In genomic region chr16:7927756-7928155, GRCm38 (mm10) we compare ENCODE assay signal across 11 mouse cellular contexts.
DNase-seq lines count a peak whose midpoint lies in the region; ATAC-seq and TF ChIP-seq lines count a peak whose summit lies in the region.
"Had no signal": no experiment of that assay in that cellular context is flagged by ENCODE, and none has a peak within 500 bp of the region (broad histone marks: within the 10 kb centered on the region; RNA-seq: fewer than 3 reads in every experiment).

No protein-coding gene starts in this region.

- no peak overlapping the region for H3K4me3 ChIP-seq in limb, embryonic 11.5 days (ENCODE audit: low read depth, low read length)
- no peak overlapping the region for H3K4me3 ChIP-seq in limb, embryonic 10.5 days
- H3K4me3 ChIP-seq in limb, embryonic 15.5 days: no peak overlapping the region
- H3K4me3 ChIP-seq in hindbrain, embryonic 16.5 days (ENCODE audit: low read length): no peak overlapping the region
- H3K4me3 ChIP-seq in forebrain, postnatal 0 days (ENCODE audit: low read depth, low read length): no peak overlapping the region
- H3K4me3 ChIP-seq: hindbrain, embryonic 12.5 days; megakaryocyte, embryonic 14.5 days had no signal

- H3K36me3 ChIP-seq in limb, embryonic 11.5 days (ENCODE audit: control insufficient read depth, insufficient read depth, low read length): no peaks in the 10 kb centered on the region
- no peaks in the 10 kb centered on the region for H3K36me3 ChIP-seq in limb, embryonic 10.5 days
- no peaks in the 10 kb centered on the region for H3K36me3 ChIP-seq in limb, embryonic 15.5 days
- no peaks in the 10 kb centered on the region for H3K36me3 ChIP-seq in hindbrain, embryonic 16.5 days (ENCODE audit: control insufficient read depth, insufficient read depth, low read length)
- H3K36me3 ChIP-seq in forebrain, postnatal 0 days (ENCODE audit: insufficient read depth): no peaks in the 10 kb centered on the region
- H3K36me3 ChIP-seq: hindbrain, embryonic 12.5 days had no signal

- 71% methylated on average over 8 of the region's 8 CpGs for WGBS in limb, embryonic 11.5 days
- 73% methylated on average over 8 of the region's 8 CpGs for WGBS in limb, embryonic 10.5 days
- 42% methylated on average over 8 of the region's 8 CpGs for WGBS in limb, embryonic 15.5 days
- 66% methylated on average over 8 of the region's 8 CpGs for WGBS in hindbrain, embryonic 16.5 days
- 57% methylated on average over 8 of the region's 8 CpGs for WGBS in forebrain, postnatal 0 days

- H3K9ac ChIP-seq in limb, embryonic 11.5 days (ENCODE audit: low read length): no peak overlapping the region
- no peak overlapping the region for H3K9ac ChIP-seq in limb, embryonic 15.5 days
- H3K9ac ChIP-seq in hindbrain, embryonic 16.5 days (ENCODE audit: low read depth, low read length): no peak overlapping the region
- no peak overlapping the region for H3K9ac ChIP-seq in forebrain, postnatal 0 days
- H3K9ac ChIP-seq: hindbrain, embryonic 12.5 days had no signal

- H3K4me1 ChIP-seq in limb, embryonic 11.5 days (ENCODE audit: control insufficient read depth, insufficient read depth, low read length): 0 out of 2 replicates have a peak, but pooled peaks cover 2% of the 10 kb centered on the region
- H3K4me1 ChIP-seq in limb, embryonic 10.5 days: no peaks in the 10 kb centered on the region
- H3K4me1 ChIP-seq in limb, embryonic 15.5 days: peaks cover 10% of the 10 kb centered on the region
- H3K4me1 ChIP-seq in hindbrain, embryonic 16.5 days (ENCODE audit: control insufficient read depth, insufficient read depth, low read depth, low read length): 0 out of 2 replicates have a peak, but pooled peaks cover 2% of the 10 kb centered on the region
- 0 out of 2 replicates have a peak, but pooled peaks cover 2% of the 10 kb centered on the region for H3K4me1 ChIP-seq in forebrain, postnatal 0 days (ENCODE audit: insufficient read depth)
- H3K4me1 ChIP-seq: hindbrain, embryonic 12.5 days; megakaryocyte, embryonic 14.5 days had no signal

- ATAC-seq in limb, embryonic 11.5 days (ENCODE audit: insufficient number of reproducible peaks, low FRiP score, low TSS enrichment, low read depth): no peak
- no peak for ATAC-seq in limb, embryonic 15.5 days (ENCODE audit: insufficient number of reproducible peaks, low FRiP score, low TSS enrichment, low read depth)
- no peak for ATAC-seq in hindbrain, embryonic 16.5 days
- ATAC-seq in forebrain, postnatal 0 days: no peak

- H3K4me2 ChIP-seq in limb, embryonic 11.5 days (ENCODE audit: low read depth, severe bottlenecking): no peak overlapping the region
- peak overlapping the region; percentile 19 for H3K4me2 ChIP-seq in limb, embryonic 15.5 days
- no peak overlapping the region for H3K4me2 ChIP-seq in hindbrain, embryonic 16.5 days (ENCODE audit: low read length)
- H3K4me2 ChIP-seq in forebrain, postnatal 0 days (ENCODE audit: low read depth): no peak overlapping the region
- H3K4me2 ChIP-seq: hindbrain, embryonic 12.5 days had no signal

- H3K27ac ChIP-seq in limb, embryonic 11.5 days (replicated peaks; ENCODE audit: low read depth, low read length): no peak overlapping the region
- H3K27ac ChIP-seq in limb, embryonic 10.5 days: no peak overlapping the region
- 0 out of 2 replicates have a peak overlapping the region, but pooled peaks have one; percentile 22 for H3K27ac ChIP-seq in limb, embryonic 15.5 days
- H3K27ac ChIP-seq in hindbrain, embryonic 16.5 days (ENCODE audit: low read depth, low read length): no peak overlapping the region
- H3K27ac ChIP-seq in forebrain, postnatal 0 days (ENCODE audit: low read depth, low read length): no peak overlapping the region
- H3K27ac ChIP-seq: hindbrain, embryonic 12.5 days had no signal

- no peaks in the 10 kb centered on the region for H3K27me3 ChIP-seq in limb, embryonic 11.5 days (ENCODE audit: control insufficient read depth, insufficient read depth, low read length)
- H3K27me3 ChIP-seq in limb, embryonic 10.5 days (ENCODE audit: low read depth, poor library complexity, severe bottlenecking): no peaks in the 10 kb centered on the region
- no peaks in the 10 kb centered on the region for H3K27me3 ChIP-seq in limb, embryonic 15.5 days
- H3K27me3 ChIP-seq in hindbrain, embryonic 16.5 days (replicated peaks; ENCODE audit: control insufficient read depth, insufficient read depth, low read length): no peaks in the 10 kb centered on the region
- no peaks in the 10 kb centered on the region for H3K27me3 ChIP-seq in forebrain, postnatal 0 days (ENCODE audit: insufficient read depth, low read length)
- H3K27me3 ChIP-seq: hindbrain, embryonic 12.5 days; megakaryocyte, embryonic 14.5 days had no signal

- no peaks in the 10 kb centered on the region for H3K9me3 ChIP-seq in limb, embryonic 11.5 days (ENCODE audit: control insufficient read depth, low read length)
- no peaks in the 10 kb centered on the region for H3K9me3 ChIP-seq in limb, embryonic 10.5 days (replicated peaks)
- no peaks in the 10 kb centered on the region for H3K9me3 ChIP-seq in limb, embryonic 15.5 days
- no peaks in the 10 kb centered on the region for H3K9me3 ChIP-seq in hindbrain, embryonic 16.5 days (ENCODE audit: control insufficient read depth, low read length)
- no peaks in the 10 kb centered on the region for H3K9me3 ChIP-seq in forebrain, postnatal 0 days (ENCODE audit: low read length)
- H3K9me3 ChIP-seq: hindbrain, embryonic 12.5 days; megakaryocyte, embryonic 14.5 days had no signal

- no peak for TF ChIP-seq CTCF in forebrain, postnatal 0 days (IDR thresholded peaks at IDR 0.05; ENCODE audit: low read depth)

- peak; percentile 5 to 21 for DNase-seq in cerebellum, postnatal 25 days
- DNase-seq in cerebellum, adult 9-11 months: no peak
- peak; percentile 24 for DNase-seq in limb, embryonic 11.5 days (ENCODE audit: low spot score)
- no peak for DNase-seq in limb, embryonic 10.5 days (ENCODE audit: low spot score)
- peak; percentile 2 for DNase-seq in brain, adult 2 months (ENCODE audit: low read depth, low spot score)
- no peak for DNase-seq in forebrain, postnatal 0 days
- DNase-seq: spleen, adult 18-20 months had no signal

Comparison
In these comparisons a context has a peak if more than half of its experiments do, and no peak if none do; other contexts are left out.
1. DNase-seq: peak in cerebellum, postnatal 25 days (2 of 2), limb, embryonic 11.5 days (single experiment) and brain, adult 2 months (single experiment); none in cerebellum, adult 9-11 months (single experiment), limb, embryonic 10.5 days (single experiment) and forebrain, postnatal 0 days (single experiment).